In the genomic region with DNA sequence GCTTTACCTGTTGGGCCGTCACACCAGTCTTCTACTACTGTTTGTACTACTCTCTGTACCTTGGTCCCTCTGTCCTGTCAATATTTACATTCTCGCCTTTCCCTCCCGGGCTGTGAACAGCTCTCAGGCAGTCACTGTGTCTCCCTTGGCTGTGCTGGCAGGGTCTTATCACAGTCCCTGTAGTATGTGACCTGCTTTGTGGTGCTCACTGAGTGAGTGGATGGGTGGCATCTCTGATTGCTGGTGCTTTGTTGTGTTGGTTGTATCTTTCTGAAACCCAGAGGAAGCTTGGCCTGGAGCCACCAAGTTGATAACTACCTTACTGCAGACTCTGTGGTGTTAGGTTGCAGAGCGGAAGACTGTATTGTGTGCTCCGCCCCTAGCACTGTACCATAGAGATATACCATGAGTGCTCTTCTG, we compare ENCODE assay signal across 13 mouse cellular contexts. TPM values are rescaled to one million over a fixed set of nuclear protein-coding genes. Genes with fewer than 3 reads are reported as not detected.
DNase-seq lines count a peak whose midpoint lies in the region; ATAC-seq and TF ChIP-seq lines count a peak whose summit lies in the region.
"Had no signal": no experiment of that assay in that cellular context is flagged by ENCODE, and none has a peak within 500 bp of the region (broad histone marks: within the 10 kb centered on the region; RNA-seq: fewer than 3 reads in every experiment).

No protein-coding gene starts in this region.

- H3K9me3 ChIP-seq in embryonic facial prominence, embryonic 14.5 days (ENCODE audit: control insufficient read depth, low read length) = no peaks in the 10 kb centered on the region
- no peaks in the 10 kb centered on the region for H3K9me3 ChIP-seq in embryonic facial prominence, embryonic 10.5 days
- H3K9me3 ChIP-seq in lung, embryonic 16.5 days (ENCODE audit: control insufficient read depth, low read length) = no peaks in the 10 kb centered on the region
- no peaks in the 10 kb centered on the region for H3K9me3 ChIP-seq in liver, embryonic 12.5 days (replicated peaks)
- H3K9me3 ChIP-seq in stomach, postnatal 0 days (ENCODE audit: control insufficient read depth, low read length) = no peaks in the 10 kb centered on the region
- H3K9me3 ChIP-seq: limb, embryonic 13.5 days; midbrain, embryonic 10.5 days had no signal

- no peak overlapping the region for H3K9ac ChIP-seq in embryonic facial prominence, embryonic 14.5 days (ENCODE audit: low read depth, low read length)
- no peak overlapping the region for H3K9ac ChIP-seq in lung, embryonic 16.5 days (ENCODE audit: low read length)
- H3K9ac ChIP-seq in liver, embryonic 12.5 days = no peak overlapping the region
- H3K9ac ChIP-seq in stomach, postnatal 0 days (ENCODE audit: low read length) = no peak overlapping the region
- H3K9ac ChIP-seq: limb, embryonic 13.5 days had no signal

- H3K4me2 ChIP-seq in embryonic facial prominence, embryonic 14.5 days (ENCODE audit: low read depth, low read length) = no peak overlapping the region
- no peak overlapping the region for H3K4me2 ChIP-seq in lung, embryonic 16.5 days (ENCODE audit: low read depth, low read length)
- H3K4me2 ChIP-seq in liver, embryonic 12.5 days = no peak overlapping the region
- H3K4me2 ChIP-seq in stomach, postnatal 0 days (replicated peaks; ENCODE audit: low read depth) = no peak overlapping the region
- H3K4me2 ChIP-seq: limb, embryonic 13.5 days had no signal

- no peak overlapping the region for H3K27ac ChIP-seq in embryonic facial prominence, embryonic 14.5 days (replicated peaks; ENCODE audit: low read depth, low read length)
- no peak overlapping the region for H3K27ac ChIP-seq in embryonic facial prominence, embryonic 10.5 days (replicated peaks)
- 0 out of 2 replicates have a peak overlapping the region, but pooled peaks have one; percentile 30 for H3K27ac ChIP-seq in lung, embryonic 16.5 days (ENCODE audit: low read length)
- no peak overlapping the region for H3K27ac ChIP-seq in liver, embryonic 12.5 days
- no peak overlapping the region for H3K27ac ChIP-seq in stomach, postnatal 0 days (replicated peaks)
- H3K27ac ChIP-seq: limb, embryonic 13.5 days; midbrain, embryonic 10.5 days had no signal

- H3K27me3 ChIP-seq in embryonic facial prominence, embryonic 14.5 days (replicated peaks; ENCODE audit: control insufficient read depth, insufficient read depth, low read length) = no peaks in the 10 kb centered on the region
- H3K27me3 ChIP-seq in embryonic facial prominence, embryonic 10.5 days (replicated peaks; ENCODE audit: low read depth, poor library complexity, severe bottlenecking) = no peaks in the 10 kb centered on the region
- H3K27me3 ChIP-seq in lung, embryonic 16.5 days (ENCODE audit: control insufficient read depth, insufficient read depth, low read depth, low read length) = no peaks in the 10 kb centered on the region
- 0 out of 2 replicates have a peak, but pooled peaks cover 7% of the 10 kb centered on the region for H3K27me3 ChIP-seq in liver, embryonic 12.5 days (replicated peaks)
- H3K27me3 ChIP-seq in stomach, postnatal 0 days (ENCODE audit: control insufficient read depth, insufficient read depth, low read length) = no peaks in the 10 kb centered on the region
- H3K27me3 ChIP-seq: limb, embryonic 13.5 days had no signal

- no peak for ATAC-seq in embryonic facial prominence, embryonic 14.5 days (ENCODE audit: low read depth)
- peak; percentile 82 for ATAC-seq in lung, embryonic 16.5 days (ENCODE audit: low read depth)
- peak; percentile 79 for ATAC-seq in liver, embryonic 12.5 days
- ATAC-seq in stomach, postnatal 0 days (ENCODE audit: low FRiP score, low TSS enrichment) = peak; percentile 98

- no peak overlapping the region for H3K4me3 ChIP-seq in embryonic facial prominence, embryonic 14.5 days (ENCODE audit: low read depth, low read length)
- no peak overlapping the region for H3K4me3 ChIP-seq in embryonic facial prominence, embryonic 10.5 days
- H3K4me3 ChIP-seq in lung, embryonic 16.5 days (ENCODE audit: low read length) = no peak overlapping the region
- no peak overlapping the region for H3K4me3 ChIP-seq in liver, embryonic 12.5 days
- no peak overlapping the region for H3K4me3 ChIP-seq in stomach, postnatal 0 days (ENCODE audit: low read depth, low read length)
- H3K4me3 ChIP-seq: limb, embryonic 13.5 days; midbrain, embryonic 10.5 days; myocyte had no signal

- TF ChIP-seq CTCF in stomach, postnatal 0 days (IDR thresholded peaks at IDR 0.05; ENCODE audit: low read depth) = no peak

- no peaks in the 10 kb centered on the region for H3K4me1 ChIP-seq in embryonic facial prominence, embryonic 14.5 days (ENCODE audit: control insufficient read depth, insufficient read depth, low read length)
- no peaks in the 10 kb centered on the region for H3K4me1 ChIP-seq in embryonic facial prominence, embryonic 10.5 days
- H3K4me1 ChIP-seq in lung, embryonic 16.5 days (replicated peaks; ENCODE audit: control insufficient read depth, insufficient read depth, low read length) = peaks cover 9% of the 10 kb centered on the region
- no peaks in the 10 kb centered on the region for H3K4me1 ChIP-seq in liver, embryonic 12.5 days
- H3K4me1 ChIP-seq in stomach, postnatal 0 days (replicated peaks; ENCODE audit: control insufficient read depth, insufficient read depth) = no peaks in the 10 kb centered on the region
- H3K4me1 ChIP-seq: limb, embryonic 13.5 days; midbrain, embryonic 10.5 days had no signal

- WGBS in embryonic facial prominence, embryonic 14.5 days = 63% methylated on average over 5 of the region's 5 CpGs
- 81% methylated on average over 5 of the region's 5 CpGs for WGBS in embryonic facial prominence, embryonic 10.5 days
- WGBS in lung, embryonic 16.5 days = 30% methylated on average over 5 of the region's 5 CpGs
- WGBS in liver, embryonic 12.5 days (ENCODE audit: insufficient replicate concordance) = 43% methylated on average over 5 of the region's 5 CpGs
- WGBS in stomach, postnatal 0 days = 45% methylated on average over 5 of the region's 5 CpGs

- no peak for TF ChIP-seq EP300 in stomach, postnatal 0 days (optimal IDR thresholded peaks at IDR 0.05)

- H3K36me3 ChIP-seq in embryonic facial prominence, embryonic 14.5 days (ENCODE audit: control insufficient read depth, insufficient read depth, low read length) = no peaks in the 10 kb centered on the region
- no peaks in the 10 kb centered on the region for H3K36me3 ChIP-seq in embryonic facial prominence, embryonic 10.5 days (replicated peaks)
- no peaks in the 10 kb centered on the region for H3K36me3 ChIP-seq in lung, embryonic 16.5 days (ENCODE audit: control insufficient read depth, insufficient read depth, low read length)
- no peaks in the 10 kb centered on the region for H3K36me3 ChIP-seq in liver, embryonic 12.5 days
- H3K36me3 ChIP-seq in stomach, postnatal 0 days (ENCODE audit: control insufficient read depth, insufficient read depth, low read length) = no peaks in the 10 kb centered on the region
- H3K36me3 ChIP-seq: limb, embryonic 13.5 days; midbrain, embryonic 10.5 days had no signal

- peak; percentile 21 for DNase-seq in embryonic facial prominence, embryonic 14.5 days (ENCODE audit: low spot score)
- DNase-seq in embryonic facial prominence, embryonic 10.5 days (ENCODE audit: low spot score) = no peak
- DNase-seq in lung, postnatal 36 days = no peak
- peak; percentile 83 for DNase-seq in stomach, postnatal 0 days (ENCODE audit: low spot score)
- no peak for DNase-seq in kidney, postnatal 14 days
- DNase-seq in cerebellum, adult 11 months = no peak
- DNase-seq: adrenal gland, postnatal 25 days; kidney, postnatal 25 days had no signal

RNA-seq across cellular contexts. Expression of gene Ak4, which starts 25.8 kb away (rescaled TPM):
- polyA plus RNA-seq in embryonic facial prominence, embryonic 14.5 days (2014; fragmentation: Nextera tagmentation; extraction: Ambion mirVana) = 5.0 and 6.7 TPM in 2 replicates
- 25.0 and 32.2 TPM in 2 replicates for polyA plus RNA-seq in embryonic facial prominence, embryonic 10.5 days (2016; fragmentation: Nextera tagmentation; extraction: Ambion mirVana)
- 21.1 and 21.3 TPM in 2 replicates for polyA plus RNA-seq in lung, embryonic 16.5 days (2015; fragmentation: Nextera tagmentation; extraction: Ambion mirVana)
- 11.7 and 12.0 TPM in 2 replicates for polyA plus RNA-seq in liver, embryonic 12.5 days (2016; fragmentation: Nextera tagmentation; extraction: Ambion mirVana)
- 15.8 and 16.4 TPM in 2 replicates for polyA plus RNA-seq in stomach, postnatal 0 days (2015; fragmentation: Nextera tagmentation; extraction: Ambion mirVana)

Comparison
In these comparisons a context has a peak if more than half of its experiments do, and no peak if none do; other contexts are left out.
1. DNase-seq: peak in embryonic facial prominence, embryonic 14.5 days (single experiment) and stomach, postnatal 0 days (single experiment); none in embryonic facial prominence, embryonic 10.5 days (single experiment), lung, postnatal 36 days (single experiment), kidney, postnatal 14 days (single experiment) and cerebellum, adult 11 months (single experiment).